Mouse (Mus musculus) liver, embryonic 14.5 days (tissue): ENCODE data around the gene Tifa. TPM values are rescaled to one million over a fixed set of nuclear protein-coding genes. Genes with fewer than 3 reads are reported as not detected.

Source experiments
- ATAC-seq: fragments of 200-750 bp; cut with Nextera tagmentation; 2 replicates; pipeline ENCODE4 v1.8.0; 2017; ENCODE audit warnings: moderate number of reproducible peaks, mild to moderate bottlenecking, moderate library complexity; ENCODE audit not compliant: insufficient read depth
- DNase-seq, 3 experiments: peaks; one replicate each; pipeline ENCODE4 v3.0.0-alpha.2; 2012 to 2013; ENCODE audit warnings: low read depth in 3 of 3, low spot score in 3 of 3
- H3K27ac ChIP-seq: fragments of 300-500 bp; sonication (generic); 2 replicates; pipeline ENCODE4 v1.5.1; 2014; ENCODE audit warnings: moderate library complexity, mild to moderate bottlenecking, control low read depth, inconsistent platforms
- H3K27me3 ChIP-seq: fragments of 300-500 bp; sonication (generic); 2 replicates; pipeline ENCODE4 v1.6.1; 2014; ENCODE audit warnings: mild to moderate bottlenecking, low read length, moderate library complexity; ENCODE audit not compliant: control insufficient read depth, insufficient read depth
- H3K36me3 ChIP-seq: fragments of 300-500 bp; sonication (generic); replicated peaks from 2 replicates; pipeline ENCODE4 v1.6.1; 2014; ENCODE audit warnings: low read depth; ENCODE audit not compliant: control insufficient read depth, insufficient read depth
- H3K4me1 ChIP-seq, 2 experiments: fragments of 200-500 bp in 1 of 2; fragments of 300-500 bp in 1 of 2; sonication (generic) in 1 of 2; replicated peaks; 2 replicates each; pipeline ENCODE4 v1.6.1; 2012 to 2014; ENCODE audit warnings: antibody characterized with exemption in 1 of 2, inconsistent platforms in 1 of 2, low read length in 1 of 2; ENCODE audit not compliant: control insufficient read depth in 2 of 2, insufficient read depth in 2 of 2
- H3K4me2 ChIP-seq: fragments of 300-500 bp; sonication (generic); 2 replicates; pipeline ENCODE4 v1.6.1; 2014; ENCODE audit warnings: low read depth, mild to moderate bottlenecking, control low read depth, moderate library complexity
- H3K4me3 ChIP-seq, 2 experiments: fragments of 200-500 bp in 1 of 2; fragments of 300-500 bp in 1 of 2; sonication (generic) in 1 of 2; 2 replicates each; pipeline ENCODE4 v1.5.1; 2012 to 2014; ENCODE audit warnings: low read depth in 2 of 2, low read length in 2 of 2, mild to moderate bottlenecking in 2 of 2, control low read depth in 1 of 2, inconsistent platforms in 1 of 2, moderate library complexity in 1 of 2; ENCODE audit not compliant: insufficient read depth in 1 of 2
- H3K9ac ChIP-seq: fragments of 300-500 bp; sonication (generic); replicated peaks from 2 replicates; pipeline ENCODE4 v1.6.1; 2014; ENCODE audit warnings: mild to moderate bottlenecking, control low read depth, moderate library complexity
- H3K9me3 ChIP-seq: fragments of 300-500 bp; sonication (generic); 2 replicates; pipeline ENCODE4 v1.6.1; 2016; ENCODE audit warnings: low read length, mixed read lengths; ENCODE audit not compliant: control insufficient read depth
- CTCF ChIP-seq: IDR thresholded peaks from 2 replicates; pipeline ENCODE4 v1.5.1; 2016; ENCODE audit warnings: antibody characterized with exemption, low read depth, control low read depth
- EP300 ChIP-seq: IDR thresholded peaks from 2 replicates; pipeline ENCODE4 v1.6.1; 2016; ENCODE audit warnings: antibody characterized with exemption, low read depth
- WGBS: fragments of 180-500 bp; shearing (Covaris S2); extraction: QIAGEN DNeasy Blood & Tissue Kit; methylation state at CpG from one replicate; pipeline ENCODE4 v1.1.7; 2014; ENCODE audit not compliant: insufficient replicate concordance; 5-methylcytosine and 5-hydroxymethylcytosine counted together
- polyA plus RNA-seq, 2 experiments: library from polyadenylated mRNA; depleted of rRNA in 1 of 2; stranded (reverse) in 1 of 2; unstranded in 1 of 2; fragments of >200 nt; fragmentation: Nextera tagmentation in 1 of 2; extraction: Ambion mirVana in 1 of 2; gene quantifications; 2 replicates each; pipeline versions ENCODE4 v1.2.1 to v1.2.3; 2012 to 2014

Gene Tifa
- polyA plus RNA-seq, 2 experiments: 8.6 to 15.2 TPM

DNA sequence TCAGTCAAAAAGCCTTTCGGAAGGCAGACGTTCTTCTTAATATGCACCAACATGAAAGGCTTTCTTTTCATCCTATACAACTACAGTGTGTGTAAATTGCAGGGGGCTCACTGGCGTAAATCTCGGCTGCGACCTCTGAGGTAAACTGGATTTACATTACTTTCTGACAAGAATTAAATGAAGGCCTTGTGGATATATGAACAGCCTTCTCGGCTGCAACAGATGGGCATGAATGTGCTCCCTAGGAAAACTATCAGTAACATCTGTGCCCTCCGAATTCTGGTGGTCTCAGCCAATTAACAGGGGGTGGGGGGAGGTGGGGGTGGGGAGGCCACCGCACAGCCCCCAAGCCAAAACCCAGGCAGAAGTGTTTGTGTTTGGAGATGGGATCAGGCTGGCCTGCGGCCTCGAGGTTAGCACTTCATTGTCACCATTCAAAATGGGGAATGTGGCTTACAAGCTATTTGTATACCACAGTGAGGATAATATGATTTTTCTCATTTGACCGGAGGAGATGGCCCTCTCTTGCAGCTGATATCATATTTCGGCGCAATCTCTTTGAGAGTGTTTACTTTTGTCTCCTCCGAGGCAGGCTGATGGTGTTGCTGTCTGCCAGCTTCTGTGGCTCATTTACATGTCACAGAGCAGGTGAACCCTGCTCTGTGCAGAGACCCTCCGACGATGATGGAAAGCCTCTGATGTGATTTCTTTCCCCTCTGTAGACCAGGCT is 43.5 kb upstream of the Tifa start:
- Histone ChIP-seq H3K4me1 (no peaks in the 10 kb centered on the region), H3K4me2 (no peak overlapping the region), H3K27me3 (peaks cover 5% of the 10 kb centered on the region), H3K36me3 (no peaks in the 10 kb centered on the region), H3K4me3 (no peak overlapping the region), H3K27ac (no peak overlapping the region), H3K9me3 (no peaks in the 10 kb centered on the region), H3K9ac (no peak overlapping the region)
- DNase-seq: no peak
- 32% methylated on average over 16 of the region's 16 CpGs for WGBS
- ATAC-seq: no peak
- TF ChIP-seq CTCF: no peak
- TF ChIP-seq EP300: no peak

DNA sequence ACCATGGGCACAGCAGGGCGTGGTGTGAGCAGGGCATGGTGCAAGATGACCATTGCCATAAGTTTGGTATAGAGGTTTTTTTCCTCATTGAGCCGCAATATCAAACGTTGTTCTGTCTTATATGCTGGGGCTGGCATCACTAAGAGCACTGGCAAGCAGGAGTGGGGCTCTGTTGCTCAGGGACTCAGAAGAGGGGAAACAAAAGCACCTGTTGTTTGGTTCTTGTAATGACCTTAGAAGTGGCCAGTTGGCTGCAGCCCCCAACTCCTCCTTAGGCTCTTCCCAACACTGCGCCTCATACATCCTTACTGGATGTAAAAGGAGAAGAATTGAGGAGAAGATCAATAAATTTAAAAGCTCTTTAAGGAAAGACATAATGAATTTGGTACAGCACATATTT is 41.0 kb upstream of the Tifa start:
- H3K4me3 ChIP-seq: no peak overlapping the region
- DNase-seq (no peak), ATAC-seq (no peak)
- H3K27me3 ChIP-seq: peaks cover 5% of the 10 kb centered on the region
- no peak for TF ChIP-seq EP300
- no peak for TF ChIP-seq CTCF
- no peak overlapping the region for H3K4me2 ChIP-seq
- no peaks in the 10 kb centered on the region for H3K9me3 ChIP-seq
- no peak overlapping the region for H3K9ac ChIP-seq
- H3K36me3 ChIP-seq: no peaks in the 10 kb centered on the region
- H3K4me1 ChIP-seq: no peaks in the 10 kb centered on the region
- WGBS: 52% methylated on average over 4 of the region's 4 CpGs
- H3K27ac ChIP-seq: no peak overlapping the region

DNA sequence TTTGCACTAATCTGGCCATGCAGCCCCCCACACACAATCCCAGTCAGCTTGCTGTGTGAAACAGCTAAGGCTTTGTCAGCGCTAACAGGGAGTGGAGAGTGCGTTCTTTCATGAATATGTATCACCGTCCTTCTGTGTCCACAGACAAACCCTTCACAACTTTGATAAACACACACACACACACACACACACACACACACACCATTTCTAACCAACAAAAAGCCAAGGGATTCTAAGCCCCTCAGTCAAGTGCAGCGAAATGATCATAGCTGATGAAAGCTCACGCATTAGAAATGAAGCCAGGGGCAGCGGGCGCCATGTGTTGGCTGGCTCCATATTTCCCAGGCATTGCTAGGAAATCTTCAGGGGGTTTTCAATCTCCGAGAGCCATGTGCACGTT is 40.3 kb upstream of the Tifa start:
- H3K9ac ChIP-seq: no peak overlapping the region
- H3K9me3 ChIP-seq: no peaks in the 10 kb centered on the region
- H3K27me3 ChIP-seq: peaks cover 5% of the 10 kb centered on the region
- no peak for ATAC-seq
- 36% methylated on average over 9 of the region's 9 CpGs for WGBS
- no peak for DNase-seq
- H3K4me3 ChIP-seq: no peak overlapping the region
- no peak overlapping the region for H3K27ac ChIP-seq
- no peak for TF ChIP-seq EP300
- no peak for TF ChIP-seq CTCF
- no peaks in the 10 kb centered on the region for H3K4me1 ChIP-seq
- no peak overlapping the region for H3K4me2 ChIP-seq
- no peaks in the 10 kb centered on the region for H3K36me3 ChIP-seq

DNA sequence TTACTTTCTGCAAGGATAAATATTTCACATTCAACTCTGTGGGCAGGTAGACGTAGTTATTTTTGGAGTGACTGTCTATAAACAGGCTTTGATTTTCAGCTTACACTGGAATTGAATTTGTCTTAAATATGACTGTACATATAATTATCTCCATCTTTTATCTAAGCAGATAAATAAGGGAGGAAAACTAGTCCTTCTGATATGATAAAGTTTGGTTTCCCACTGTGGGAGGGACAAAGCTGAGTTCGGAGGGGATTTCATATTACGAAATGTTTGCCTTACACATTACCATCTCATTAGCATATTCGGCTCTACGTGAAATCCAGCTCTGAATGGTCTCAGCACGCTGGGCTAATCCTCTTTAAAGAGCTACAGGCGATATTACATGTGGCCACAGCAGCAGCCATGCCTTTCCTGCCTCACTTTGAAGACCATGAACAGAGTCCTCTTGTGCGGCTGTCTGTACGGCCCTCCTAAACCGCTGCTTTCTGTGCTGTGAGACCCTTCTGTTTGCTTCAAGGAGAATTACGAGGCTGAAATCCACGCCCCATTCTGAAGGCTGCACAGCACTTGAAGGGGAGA is 39.5 kb upstream of the Tifa start:
- TF ChIP-seq EP300 (no peak), CTCF (no peak)
- ATAC-seq (no peak), DNase-seq (no peak)
- no peaks in the 10 kb centered on the region for H3K9me3 ChIP-seq
- no peak overlapping the region for H3K4me3 ChIP-seq
- 35% methylated on average over 12 of the region's 12 CpGs for WGBS
- no peak overlapping the region for H3K9ac ChIP-seq
- no peak overlapping the region for H3K27ac ChIP-seq
- no peak overlapping the region for H3K4me2 ChIP-seq
- no peaks in the 10 kb centered on the region for H3K36me3 ChIP-seq
- no peaks in the 10 kb centered on the region for H3K4me1 ChIP-seq
- peaks cover 5% of the 10 kb centered on the region for H3K27me3 ChIP-seq

DNA sequence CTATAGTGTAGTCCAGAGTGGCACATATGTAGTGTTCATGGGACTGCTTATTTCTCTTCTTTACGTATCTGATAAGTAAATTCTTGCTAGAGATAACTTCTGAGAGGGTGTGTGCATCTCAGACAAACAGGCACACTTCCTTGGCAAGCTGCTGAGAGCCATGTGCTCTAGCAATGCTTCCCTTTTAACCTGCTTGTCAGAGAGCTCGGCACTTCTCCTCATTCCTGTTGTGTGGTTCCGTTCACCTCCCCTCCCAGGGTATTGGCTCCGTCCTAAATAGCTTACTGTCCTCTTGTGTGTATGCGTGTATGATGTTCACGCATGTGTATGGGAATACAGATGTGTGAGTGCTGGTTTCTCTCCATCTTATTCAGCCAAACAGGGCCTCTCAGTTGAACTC is 33.1 kb upstream of the Tifa start:
- no peak overlapping the region for H3K27ac ChIP-seq

More for the DNA sequence above, 33.1 kb upstream of the Tifa start:
- Histone ChIP-seq H3K9me3 (no peaks in the 10 kb centered on the region), H3K27me3 (no peaks in the 10 kb centered on the region), H3K36me3 (no peaks in the 10 kb centered on the region), H3K9ac (no peak overlapping the region), H3K4me3 (no peak overlapping the region), H3K4me2 (no peak overlapping the region), H3K4me1 (peaks cover 0 to 2% of the 10 kb centered on the region in 2 experiments; a peak in 1 of 4 replicates)
- 59% methylated on average over 6 of the region's 6 CpGs for WGBS
- TF ChIP-seq CTCF (no peak), EP300 (no peak)
- ATAC-seq (no peak), DNase-seq (no peak)
